Mouse (Mus musculus) erythroblast, embryonic 14.5 days (primary cell): Measurements from ENCODE around the gene Ptpre. TPM values are rescaled to one million over a fixed set of nuclear protein-coding genes. Genes with fewer than 3 reads are reported as not detected.

Experiments
- H3K27me3 ChIP-seq: 2 replicates; pipeline ENCODE4 v1.6.1; 2012; ENCODE audit warnings: inconsistent platforms; ENCODE audit not compliant: control insufficient read depth
- H3K36me3 ChIP-seq: 2 replicates; pipeline ENCODE4 v1.6.1; 2012; ENCODE audit warnings: mild to moderate bottlenecking, inconsistent platforms; ENCODE audit not compliant: control insufficient read depth
- H3K4me1 ChIP-seq: 2 replicates; pipeline ENCODE4 v1.6.1; 2012; ENCODE audit warnings: inconsistent platforms; ENCODE audit not compliant: control insufficient read depth
- H3K4me3 ChIP-seq: replicated peaks from 2 replicates; pipeline ENCODE3; 2012; ENCODE audit warnings: moderate library complexity, mild to moderate bottlenecking, inconsistent platforms
- H3K9me3 ChIP-seq: 2 replicates; pipeline ENCODE4 v1.6.1; 2012; ENCODE audit warnings: low read length, inconsistent platforms, mixed read lengths; ENCODE audit not compliant: control insufficient read depth
- GATA1 ChIP-seq: IDR thresholded peaks from 2 replicates; pipeline ENCODE4 v1.6.1; 2012; ENCODE audit warnings: low read length, inconsistent platforms, mixed read lengths
- TAL1 ChIP-seq: IDR thresholded peaks from 3 replicates; pipeline ENCODE4 v1.6.1; 2012; ENCODE audit warnings: low read length, inconsistent platforms, mixed read lengths
- polyA plus RNA-seq: library from polyadenylated mRNA; stranded (reverse); fragments of >175 nt; gene quantifications from 2 replicates; pipeline ENCODE4 v1.2.3, GENCODE M21; 2012

The Ptpre gene
- polyA plus RNA-seq, 1 experiment: 0.01 TPM

DNA sequence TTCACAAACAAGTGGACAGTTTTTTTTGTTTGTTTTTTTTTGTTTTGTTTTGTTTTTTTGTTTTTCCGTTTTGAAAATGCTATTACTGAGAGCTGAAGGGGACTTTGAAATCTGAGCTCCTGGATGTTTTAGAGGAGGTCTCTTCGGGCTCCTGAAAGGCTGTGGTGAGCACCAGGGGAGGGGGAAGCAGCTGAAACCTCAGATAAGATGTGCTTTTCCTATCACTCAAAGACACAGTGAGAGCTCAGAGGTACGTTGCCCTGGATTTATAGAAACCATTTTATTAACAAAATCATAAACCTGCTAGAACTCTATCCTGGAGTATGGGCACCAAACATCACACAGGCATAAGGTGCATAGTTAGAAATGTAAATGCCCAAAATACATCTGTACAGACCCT lies 10.1 kb upstream of the Ptpre start:
- Histone ChIP-seq H3K4me3 (no peak overlapping the region), H3K27me3 (no peaks in the 10 kb centered on the region), H3K9me3 (no peaks in the 10 kb centered on the region), H3K4me1 (no peaks in the 10 kb centered on the region), H3K36me3 (no peaks in the 10 kb centered on the region)
- TF ChIP-seq GATA1 (no peak), TAL1 (no peak)

DNA sequence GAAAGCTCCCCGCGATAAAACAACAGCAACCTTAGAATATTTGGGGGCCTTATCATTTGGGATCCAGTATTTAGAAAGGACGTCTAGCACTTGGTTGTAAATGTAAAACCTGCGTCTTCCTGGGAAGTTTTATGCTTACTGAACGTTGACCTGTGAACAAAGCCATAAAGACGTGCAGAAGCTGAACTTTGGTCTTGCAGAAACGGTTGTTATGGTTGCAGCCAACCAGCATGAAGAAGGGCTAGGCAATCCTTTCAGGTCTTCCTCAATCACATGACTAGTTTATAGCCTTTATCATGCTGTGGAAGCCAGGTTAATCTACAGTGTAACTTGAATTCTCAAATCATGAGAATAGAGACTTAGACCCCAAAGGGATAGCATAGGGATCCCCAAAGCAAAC lies 8.8 kb upstream of the Ptpre start, which contains the start of gene Clrn3:
Gene Clrn3, minus strand, starts transcription at position 140 of the 400 bp plus-strand sequence.
- Histone ChIP-seq H3K36me3 (no peaks in the 10 kb centered on the region), H3K9me3 (no peaks in the 10 kb centered on the region), H3K4me3 (no peak within 1 kb of the TSS), H3K4me1 (no peaks in the 10 kb centered on the region), H3K27me3 (no peaks in the 10 kb centered on the region)
- TF ChIP-seq TAL1 (no peak), GATA1 (no peak)

DNA sequence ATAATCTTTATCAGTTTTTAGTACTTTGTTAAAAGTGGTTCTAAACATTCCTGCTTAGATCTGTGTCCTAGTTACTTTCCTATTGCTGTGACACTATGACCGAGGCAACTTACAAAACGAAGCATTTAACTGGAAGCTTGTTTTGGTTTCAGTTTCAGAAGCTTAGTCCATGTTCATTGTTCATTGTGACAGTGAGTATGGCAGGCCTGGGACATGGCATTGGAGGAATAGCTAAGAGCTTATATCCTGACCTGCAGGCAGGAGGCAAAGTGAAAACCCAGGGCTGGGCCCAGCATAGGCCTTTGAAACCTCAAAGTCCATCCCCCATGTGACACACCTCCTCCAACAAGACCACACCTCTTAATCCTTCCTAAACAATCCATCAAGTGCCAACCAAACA lies 8.2 kb upstream of the Ptpre start:
- Histone ChIP-seq H3K4me3 (no peak overlapping the region), H3K9me3 (no peaks in the 10 kb centered on the region), H3K27me3 (no peaks in the 10 kb centered on the region), H3K4me1 (no peaks in the 10 kb centered on the region), H3K36me3 (no peaks in the 10 kb centered on the region)
- no peak for TF ChIP-seq TAL1
- TF ChIP-seq GATA1: no peak

DNA sequence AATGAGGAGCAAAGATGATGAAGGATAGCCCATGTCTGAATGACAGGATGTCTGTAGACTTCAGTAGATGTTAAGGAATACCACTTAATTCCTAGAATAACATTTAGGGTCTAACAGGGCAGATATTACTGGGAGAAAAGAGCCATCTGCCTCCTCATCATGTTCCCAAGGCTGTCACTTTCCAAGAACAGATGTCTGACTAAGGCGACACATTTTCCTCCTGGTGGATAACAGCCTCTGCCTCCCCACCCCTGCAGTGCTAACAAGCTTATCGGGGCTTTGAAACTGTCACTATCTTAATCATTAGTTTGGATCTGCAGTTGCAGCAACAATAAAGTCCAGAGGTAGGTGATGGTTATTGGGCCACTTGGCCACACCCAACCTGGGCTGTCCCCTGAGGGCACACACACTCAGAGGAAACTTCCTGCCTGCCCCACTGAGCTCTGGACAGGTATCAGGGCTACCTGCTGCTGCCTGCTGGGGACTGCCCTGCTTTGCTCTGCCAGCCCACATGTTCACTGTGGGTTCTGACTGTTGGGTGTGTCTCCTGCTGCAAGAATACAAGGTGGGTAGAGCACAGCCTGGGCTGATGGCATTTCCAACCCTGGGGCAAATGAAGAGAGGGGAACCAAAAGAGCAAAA lies 2.6 kb upstream of the Ptpre start:
- TF ChIP-seq TAL1 (no peak), GATA1 (no peak)
- no peaks in the 10 kb centered on the region for H3K36me3 ChIP-seq
- H3K27me3 ChIP-seq: peaks cover 17% of the 10 kb centered on the region
- no peaks in the 10 kb centered on the region for H3K9me3 ChIP-seq
- H3K4me3 ChIP-seq: no peak overlapping the region
- H3K4me1 ChIP-seq: peaks cover 24% of the 10 kb centered on the region

DNA sequence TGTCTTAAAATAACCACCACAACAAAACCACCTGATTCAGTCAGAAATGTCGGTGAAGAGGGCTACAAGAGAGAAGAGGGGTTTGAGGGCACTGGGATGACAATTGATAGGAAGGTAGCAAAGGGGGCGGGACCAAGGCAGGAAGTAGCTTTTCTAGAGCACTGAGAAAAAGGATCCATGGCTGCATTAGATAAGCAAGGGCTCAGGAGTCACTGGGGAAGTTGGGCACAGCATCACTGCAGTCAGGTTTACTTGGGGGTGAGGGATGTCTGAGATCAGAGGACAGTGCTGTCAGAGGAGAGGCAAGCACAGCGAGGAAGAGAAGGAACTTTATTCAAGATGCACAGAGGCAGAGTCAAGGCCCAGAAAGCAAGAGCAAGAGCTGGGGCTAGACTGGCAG lies 1.4 kb upstream of the Ptpre start:
- TF ChIP-seq TAL1: no peak
- no peaks in the 10 kb centered on the region for H3K36me3 ChIP-seq
- H3K27me3 ChIP-seq: peaks cover 17% of the 10 kb centered on the region
- H3K4me3 ChIP-seq: no peak overlapping the region
- H3K4me1 ChIP-seq: peaks cover 24% of the 10 kb centered on the region
- no peaks in the 10 kb centered on the region for H3K9me3 ChIP-seq

DNA sequence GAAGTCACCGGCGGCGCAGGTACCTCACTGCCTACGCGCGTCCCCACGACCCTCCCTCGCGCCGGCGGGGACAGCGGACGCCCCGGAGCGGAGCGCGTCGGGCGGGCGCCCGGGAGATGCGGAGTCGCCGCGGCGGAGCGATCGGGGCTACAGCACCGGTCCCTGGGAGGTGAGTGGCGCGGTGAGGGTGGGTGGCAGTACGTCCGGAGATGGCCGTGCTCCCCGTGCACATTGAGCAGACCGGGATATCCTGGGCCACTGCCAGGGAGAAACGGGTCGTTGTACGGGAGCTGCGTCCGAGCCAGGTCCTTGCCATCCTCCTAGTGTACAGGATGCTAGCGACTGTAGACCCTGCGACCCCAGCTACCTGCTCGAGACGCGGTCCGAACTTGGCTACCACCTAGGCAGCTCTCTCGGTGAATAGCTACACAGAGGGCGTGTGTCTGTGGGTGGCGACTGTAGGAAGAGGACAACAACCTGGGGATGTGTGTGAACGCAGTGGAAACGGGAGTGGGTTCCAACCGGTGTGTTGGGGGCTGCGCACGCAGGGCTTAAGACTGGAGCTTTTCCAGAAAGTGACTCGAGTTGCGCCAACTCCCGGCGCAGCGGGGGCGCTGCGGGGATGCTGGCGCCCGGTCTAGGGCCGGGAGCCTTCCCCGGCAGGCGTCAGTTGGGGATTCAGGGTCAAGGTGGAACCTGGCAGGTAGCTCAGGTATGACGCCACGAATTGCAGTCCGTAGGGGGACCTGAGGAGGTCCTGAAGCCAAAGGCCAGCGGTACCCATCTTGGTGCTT lies 864 bp downstream of the Ptpre start:
- Histone ChIP-seq H3K4me1 (peaks cover 24% of the 10 kb centered on the region), H3K36me3 (no peaks in the 10 kb centered on the region), H3K27me3 (peaks cover 17% of the 10 kb centered on the region), H3K9me3 (no peaks in the 10 kb centered on the region), H3K4me3 (peak overlapping the region; percentile 64)
- no peak for TF ChIP-seq GATA1
- TF ChIP-seq TAL1: no peak

DNA sequence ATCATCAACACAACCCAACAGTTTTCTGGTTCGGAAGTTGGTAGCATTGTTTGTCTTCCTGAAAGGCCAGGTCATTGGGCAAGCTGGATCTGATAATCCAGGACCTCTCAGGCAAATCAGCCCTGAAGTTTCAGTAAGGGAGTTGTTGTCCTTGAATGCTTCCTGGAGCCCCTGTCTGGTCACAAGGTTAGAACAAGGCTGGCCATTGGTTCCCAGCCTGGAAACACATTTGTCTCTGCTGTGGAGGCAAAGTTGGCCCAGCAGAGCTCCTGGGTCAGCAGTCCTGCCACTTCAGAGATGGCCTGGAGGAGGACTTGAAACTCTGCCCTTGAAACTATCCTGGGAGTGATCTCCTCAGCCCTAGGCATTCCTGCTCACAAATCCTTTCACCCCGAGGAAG lies 2.1 kb downstream of the Ptpre start:
- H3K4me1 ChIP-seq: peaks cover 24% of the 10 kb centered on the region

DNA sequence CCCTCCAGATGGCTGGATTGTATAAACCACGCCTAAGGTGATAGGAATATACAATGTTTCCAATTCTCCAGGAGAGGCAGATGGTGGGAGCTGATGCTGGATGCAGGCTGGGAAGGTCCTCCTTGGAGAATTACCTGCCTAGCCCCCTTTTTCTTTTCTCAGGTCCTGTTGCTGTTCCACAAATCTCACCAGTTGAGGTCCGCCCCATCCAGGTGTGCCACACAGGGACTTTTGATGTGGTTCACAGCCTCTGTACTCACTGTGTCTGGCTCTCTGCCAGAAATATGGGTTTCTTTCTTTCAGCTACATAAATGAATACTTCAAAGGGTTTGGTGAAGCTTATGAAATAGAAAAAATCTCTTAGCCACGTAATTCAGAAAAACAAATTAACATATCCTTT lies 5.0 kb downstream of the Ptpre start:
- Histone ChIP-seq H3K9me3 (no peaks in the 10 kb centered on the region), H3K4me3 (no peak overlapping the region), H3K4me1 (peaks cover 19% of the 10 kb centered on the region), H3K27me3 (peaks cover 17% of the 10 kb centered on the region), H3K36me3 (no peaks in the 10 kb centered on the region)
- TF ChIP-seq GATA1: no peak
- TF ChIP-seq TAL1: no peak

More for the DNA sequence above, 2.1 kb downstream of the Ptpre start:
- Histone ChIP-seq H3K27me3 (peaks cover 17% of the 10 kb centered on the region), H3K36me3 (no peaks in the 10 kb centered on the region), H3K9me3 (no peaks in the 10 kb centered on the region), H3K4me3 (no peak overlapping the region)
- TF ChIP-seq GATA1: no peak
- no peak for TF ChIP-seq TAL1

DNA sequence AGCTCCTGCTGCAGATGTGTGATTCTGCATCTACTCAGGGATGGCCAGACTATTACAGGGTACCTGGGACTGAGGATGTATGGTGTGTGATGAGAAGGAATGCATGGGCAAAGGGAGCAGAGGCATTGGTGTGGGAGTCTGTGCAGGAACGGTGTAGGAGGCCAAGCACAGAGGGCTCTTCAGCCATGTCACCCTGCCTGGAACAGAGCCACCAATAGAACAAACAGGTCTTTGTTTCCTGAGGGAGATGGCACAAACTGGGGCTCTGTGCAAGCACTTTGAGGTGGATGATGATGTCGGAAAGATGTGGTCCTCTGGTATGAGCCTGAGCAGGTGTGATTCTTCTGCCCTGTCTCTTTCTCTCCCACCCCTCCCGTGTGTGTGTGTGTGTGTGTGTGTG lies 5.8 kb downstream of the Ptpre start:
- no peaks in the 10 kb centered on the region for H3K9me3 ChIP-seq
- no peak overlapping the region for H3K4me3 ChIP-seq
- peaks cover 11% of the 10 kb centered on the region for H3K4me1 ChIP-seq
- no peaks in the 10 kb centered on the region for H3K36me3 ChIP-seq
- TF ChIP-seq GATA1 (no peak), TAL1 (no peak)
- peaks cover 11% of the 10 kb centered on the region for H3K27me3 ChIP-seq

DNA sequence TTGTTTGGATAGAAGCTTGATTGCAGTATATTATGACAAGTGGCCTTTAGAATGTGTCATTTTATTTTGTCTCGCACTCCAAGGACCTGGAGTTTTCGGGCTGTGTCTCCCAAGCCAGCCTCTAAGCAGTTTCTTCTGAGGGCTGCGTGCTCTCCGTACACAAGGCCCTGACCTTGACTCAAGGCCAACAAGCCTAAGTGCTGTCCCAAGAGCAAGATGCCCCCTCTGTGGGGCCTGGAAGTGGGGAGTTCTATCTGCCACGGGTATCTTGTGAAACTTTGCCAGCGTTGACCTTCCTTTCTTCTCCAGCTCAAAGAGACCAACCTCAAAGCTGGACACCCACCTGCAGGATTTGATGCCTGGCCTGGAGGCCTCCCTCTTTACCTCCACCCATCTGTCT lies 7.0 kb downstream of the Ptpre start:
- no peaks in the 10 kb centered on the region; the same call in 1 of the 2 replicates for H3K27me3 ChIP-seq
- peaks cover 4% of the 10 kb centered on the region; the same call in 1 of the 2 replicates for H3K4me1 ChIP-seq
- no peak for TF ChIP-seq TAL1
- H3K4me3 ChIP-seq: no peak overlapping the region
- no peaks in the 10 kb centered on the region for H3K9me3 ChIP-seq
- no peaks in the 10 kb centered on the region for H3K36me3 ChIP-seq
